Mouse (Mus musculus): ENCODE data around the gene Hsp90ab1. TPM values are rescaled to one million over a fixed set of nuclear protein-coding genes. Genes with fewer than 3 reads are reported as not detected.
A peak's percentile ranks its signal among the peaks of the same experiment; 100 is the strongest.

Gene Hsp90ab1
- total RNA-seq, 1 experiment from 2014 or later, result 1,101 TPM

DNA sequence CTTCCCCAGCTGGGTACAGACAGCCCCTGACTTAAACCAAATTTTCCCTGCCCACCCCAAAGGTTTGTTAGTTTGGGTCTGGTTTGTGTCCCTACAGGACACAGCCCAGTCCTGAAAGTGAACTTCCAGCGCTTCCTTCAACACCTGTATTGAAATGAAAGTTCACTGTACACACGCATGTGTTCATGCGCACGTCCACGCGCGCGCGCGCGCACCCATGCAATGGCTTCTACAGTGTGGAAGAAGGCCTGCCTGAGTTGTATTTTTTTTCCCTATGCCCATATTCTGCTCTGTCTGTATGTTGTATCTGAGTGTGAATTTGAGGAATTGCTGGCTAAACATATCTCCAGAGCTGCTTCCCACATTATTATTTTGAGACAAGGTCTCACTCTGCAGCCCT lies 8.0 kb downstream of the Hsp90ab1 start:
- no peak for ATAC-seq (replicated peaks; ENCODE audit: insufficient number of reproducible peaks, low FRiP score, low TSS enrichment, poor library complexity, severe bottlenecking)

DNA sequence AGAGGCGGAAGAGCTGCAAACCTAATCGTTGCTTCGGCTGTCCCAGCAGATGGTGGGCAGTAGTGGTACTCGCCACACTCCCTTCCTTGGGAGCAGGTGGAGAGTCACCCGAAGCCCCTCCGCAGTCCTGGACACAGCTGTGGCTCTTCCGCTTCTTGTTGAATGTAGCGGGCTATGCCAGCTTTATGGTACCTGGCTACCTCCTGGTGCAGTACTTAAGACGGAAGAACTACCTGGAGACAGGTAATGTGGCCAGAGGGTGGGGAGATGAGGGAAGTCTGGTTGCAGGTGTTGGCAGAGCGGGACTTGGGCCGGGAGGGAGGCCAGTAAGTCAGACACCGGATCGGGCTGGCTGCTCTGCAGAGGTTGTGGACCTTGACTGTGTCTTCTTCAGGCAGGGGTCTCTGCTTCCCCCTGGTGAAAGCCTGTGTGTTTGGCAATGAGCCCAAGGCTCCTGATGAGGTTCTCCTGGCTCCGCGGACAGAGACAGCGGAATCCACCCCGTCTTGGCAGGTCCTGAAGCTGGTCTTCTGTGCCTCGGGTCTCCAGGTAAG lies 8.5 kb downstream of the Hsp90ab1 start:
- ATAC-seq (replicated peaks; ENCODE audit: insufficient number of reproducible peaks, low FRiP score, low TSS enrichment, poor library complexity, severe bottlenecking), result no peak

DNA sequence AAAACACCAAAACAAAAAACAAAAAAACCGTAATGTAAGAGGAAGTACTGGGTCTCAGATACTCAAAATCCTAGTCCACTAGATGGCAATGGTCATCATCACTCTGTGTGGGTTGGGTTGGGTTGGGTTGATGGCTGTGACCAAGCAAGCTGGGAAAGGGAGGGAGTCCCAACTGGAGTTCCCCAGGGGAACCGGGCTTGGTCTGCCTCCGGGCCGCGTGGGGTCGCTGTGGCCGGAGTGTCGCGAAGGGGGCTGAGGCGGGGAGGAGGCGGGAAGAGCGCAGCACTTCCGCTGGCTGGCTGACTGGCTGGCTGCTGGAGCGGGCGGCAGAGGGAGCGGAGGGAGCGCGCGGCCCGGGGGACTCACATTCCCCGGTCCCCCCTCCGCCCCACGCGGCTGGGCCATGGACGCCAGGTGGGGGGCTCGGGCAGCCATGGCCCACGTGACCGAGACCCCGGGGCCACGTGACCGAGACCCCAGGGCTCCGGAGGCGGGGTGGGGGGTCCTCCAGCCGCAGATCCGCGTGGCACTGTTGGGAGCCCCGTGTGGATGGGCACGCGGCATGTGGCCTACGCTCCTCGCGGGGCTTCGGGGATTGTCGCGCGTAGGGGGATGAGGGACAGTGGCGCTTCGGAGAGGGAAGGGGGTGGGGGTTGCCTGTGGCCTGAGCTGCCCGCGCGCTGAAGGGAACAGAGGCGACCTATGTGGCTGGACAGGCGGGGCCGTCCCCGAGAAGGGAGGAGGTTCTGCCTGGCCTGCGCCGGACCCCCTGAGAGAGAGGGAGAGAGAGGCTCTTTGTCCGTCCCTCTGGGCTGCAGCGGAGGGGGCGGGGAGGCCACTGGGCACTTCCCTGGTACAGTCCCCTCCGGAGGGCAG lies 9.2 kb downstream of the Hsp90ab1 start, which contains the start of gene Slc35b2:
Slc35b2 (plus strand) TSS at position 220 of the 876 bp plus-strand sequence.
- ATAC-seq (replicated peaks; ENCODE audit: insufficient number of reproducible peaks, low FRiP score, low TSS enrichment, poor library complexity, severe bottlenecking), result peak; percentile 70

DNA sequence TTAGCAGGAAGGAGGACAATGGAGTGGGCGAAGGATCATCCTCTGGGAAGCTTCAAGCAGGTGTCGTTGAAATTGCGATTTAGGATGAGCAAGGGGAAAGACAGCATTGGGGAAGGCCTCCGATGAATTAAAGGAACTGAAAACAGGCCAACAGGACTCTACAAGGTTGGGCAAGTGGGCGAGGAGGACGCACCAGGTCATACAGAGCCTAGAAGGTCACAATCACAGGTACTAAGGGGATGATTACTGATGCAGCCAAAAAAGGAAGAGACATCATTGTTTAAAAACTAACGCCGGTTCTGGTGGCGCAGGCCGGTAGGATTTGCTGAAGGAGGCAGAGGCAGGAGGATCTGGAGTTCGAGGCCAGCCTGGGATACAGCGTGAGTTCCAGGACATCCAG lies 9.9 kb downstream of the Hsp90ab1 start:
- ATAC-seq (replicated peaks; ENCODE audit: insufficient number of reproducible peaks, low FRiP score, low TSS enrichment, poor library complexity, severe bottlenecking), result peak; percentile 28; the same call in 1 of the 2 replicates

DNA sequence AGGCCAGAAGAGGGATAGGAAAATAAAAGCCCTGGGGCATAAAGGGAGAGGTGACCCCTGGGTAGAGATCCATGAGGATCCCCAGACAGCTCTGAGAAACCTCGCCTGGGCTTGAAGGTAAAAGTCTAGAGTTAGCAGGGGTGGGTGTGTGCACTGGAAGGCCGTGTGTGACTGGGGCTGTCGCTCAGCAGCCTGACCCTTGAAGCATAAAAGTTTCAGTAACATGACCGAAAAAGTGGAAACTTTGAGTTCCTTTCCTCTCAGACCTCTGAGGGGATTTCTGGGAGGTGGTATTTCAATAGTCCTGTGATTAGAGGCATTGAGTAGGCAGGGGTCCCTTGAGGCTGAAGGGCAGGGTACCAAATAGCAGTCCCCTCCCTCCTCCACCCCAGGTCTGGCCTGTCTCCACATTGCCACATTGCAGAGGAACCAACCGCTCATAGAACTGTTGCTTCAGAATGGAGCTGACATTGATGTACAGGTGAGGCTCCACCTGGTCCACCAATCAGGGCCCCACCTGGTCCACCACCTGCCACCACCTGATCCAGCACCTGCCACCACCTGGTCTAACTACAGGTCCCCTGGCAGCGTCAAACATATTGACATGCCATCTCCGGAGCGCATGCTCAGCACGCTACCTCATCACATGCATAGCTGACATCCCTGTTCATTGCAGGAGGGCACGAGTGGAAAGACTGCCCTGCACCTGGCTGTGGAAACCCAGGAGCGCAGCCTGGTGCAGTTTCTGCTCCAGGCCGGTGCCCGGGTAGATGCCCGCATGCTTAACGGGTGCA lies 13.1 kb downstream of the Hsp90ab1 start:
- ATAC-seq (replicated peaks; ENCODE audit: insufficient number of reproducible peaks, low FRiP score, low TSS enrichment, poor library complexity, severe bottlenecking), result no peak

DNA sequence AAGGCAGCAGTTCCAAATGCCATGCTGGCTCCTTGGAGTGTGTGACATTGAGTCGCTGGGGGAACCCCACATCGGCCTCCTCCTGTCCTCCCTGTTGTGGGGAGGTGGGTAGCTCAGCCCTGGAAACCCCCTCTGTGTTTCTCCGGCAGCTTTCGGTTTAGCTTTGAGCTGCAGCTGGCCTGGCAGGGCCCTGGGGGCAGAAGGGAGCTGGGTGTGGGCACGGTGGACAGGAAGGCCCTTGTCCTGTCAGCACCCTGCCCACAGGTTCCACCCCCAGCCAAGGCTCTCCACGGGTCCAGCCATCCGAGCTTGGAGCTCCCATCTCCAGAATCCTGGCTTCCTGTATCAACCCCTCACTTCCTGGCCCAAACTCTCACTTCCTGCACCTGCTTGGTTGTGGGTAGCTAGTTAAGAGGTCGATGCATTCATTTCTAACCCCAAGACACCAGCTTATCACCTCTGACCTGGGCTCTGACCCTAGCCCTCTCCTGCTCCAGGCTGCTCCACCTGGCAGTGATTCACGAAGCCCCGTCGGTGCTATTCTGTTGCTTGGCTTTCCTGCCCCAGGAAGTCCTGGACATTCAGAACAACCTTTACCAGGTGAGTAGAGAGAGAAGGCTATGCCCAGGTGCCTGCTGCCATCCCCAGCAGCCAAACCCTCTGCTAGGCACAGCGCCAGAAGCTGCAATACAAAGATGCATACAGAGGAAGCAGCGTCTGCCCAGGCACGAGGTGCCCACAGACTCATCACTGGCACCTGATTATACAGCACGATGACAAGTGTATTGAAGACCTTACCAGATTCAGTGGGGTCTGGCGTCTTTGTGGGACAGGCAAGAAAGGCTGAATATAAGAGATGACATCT lies 14.8 kb downstream of the Hsp90ab1 start:
- no peak for ATAC-seq (replicated peaks; ENCODE audit: insufficient number of reproducible peaks, low FRiP score, low TSS enrichment, poor library complexity, severe bottlenecking)

DNA sequence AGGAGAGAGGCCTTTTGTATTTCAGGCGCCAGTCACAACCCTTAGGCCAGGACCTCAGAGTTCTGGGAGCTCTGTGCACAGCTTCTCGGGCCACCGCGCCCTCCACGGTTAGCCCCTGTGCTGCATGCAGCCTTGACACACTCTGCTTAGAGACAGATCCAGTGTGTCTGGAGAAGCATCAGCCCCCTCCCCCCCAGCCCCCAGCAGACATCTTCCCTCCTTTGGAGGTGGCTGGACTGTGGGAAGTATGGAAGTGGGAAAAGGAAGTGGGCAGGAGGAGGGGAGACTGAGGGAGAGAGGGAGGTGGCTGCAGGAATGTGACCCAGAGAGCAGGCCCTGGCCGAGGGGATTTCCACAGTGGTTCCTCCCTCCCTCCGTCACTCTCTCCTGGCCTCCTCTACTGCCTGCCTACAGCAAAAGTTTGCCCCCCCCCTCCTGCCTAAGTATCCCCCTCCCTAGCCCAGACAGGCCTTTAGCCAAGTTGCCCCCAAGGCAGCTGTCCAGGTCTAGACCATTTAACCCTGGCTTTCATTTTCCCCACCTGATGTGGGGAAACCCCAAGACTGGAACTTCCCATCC lies 15.7 kb downstream of the Hsp90ab1 start:
- no peak for ATAC-seq (replicated peaks; ENCODE audit: insufficient number of reproducible peaks, low FRiP score, low TSS enrichment, poor library complexity, severe bottlenecking)

DNA sequence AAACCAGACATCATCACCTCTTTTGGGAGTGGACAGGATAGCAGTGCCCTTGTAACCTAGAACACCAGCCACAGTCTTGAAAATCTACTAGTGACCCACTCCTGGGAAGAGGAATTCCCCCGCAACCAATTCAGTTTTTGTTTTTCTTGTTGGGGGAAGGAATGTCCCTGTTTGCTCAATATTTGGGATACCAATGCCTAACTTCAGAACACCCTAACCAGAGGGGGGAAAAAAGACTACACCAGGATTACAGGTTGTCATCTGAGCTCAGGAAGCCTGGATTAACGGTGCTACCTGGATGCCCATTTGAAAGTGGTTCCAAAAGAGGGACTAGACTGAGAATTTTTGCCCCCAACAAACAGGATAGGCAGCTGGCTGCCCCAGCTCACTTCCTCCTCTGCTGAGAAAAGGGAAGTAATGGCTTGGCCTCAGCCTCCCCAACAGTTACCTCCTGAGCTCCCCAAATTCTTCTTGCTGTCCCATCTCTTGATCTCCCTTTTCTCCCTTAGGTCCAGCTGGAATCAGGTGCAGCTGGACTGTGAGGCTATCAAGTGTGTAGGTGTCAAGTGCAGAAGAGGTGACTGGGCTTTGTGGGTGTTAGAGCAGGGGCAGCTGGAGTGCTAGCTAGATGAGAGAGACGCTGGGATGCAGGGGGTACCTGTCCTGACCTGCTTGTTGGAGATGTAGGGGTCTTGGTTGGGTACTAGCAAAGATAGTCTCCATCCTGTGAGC lies 16.4 kb downstream of the Hsp90ab1 start:
- 0 out of 2 replicates have a peak, but pooled peaks have one; percentile 16 for ATAC-seq (replicated peaks; ENCODE audit: insufficient number of reproducible peaks, low FRiP score, low TSS enrichment, poor library complexity, severe bottlenecking)

- ATAC-seq (replicated peaks; ENCODE audit: insufficient number of reproducible peaks, low FRiP score, low TSS enrichment, poor library complexity, severe bottlenecking), result no peak
Observed at GRCm38 (mm10) chr17:45556107-45556489, 17.0 kb downstream of the Hsp90ab1 start.

DNA sequence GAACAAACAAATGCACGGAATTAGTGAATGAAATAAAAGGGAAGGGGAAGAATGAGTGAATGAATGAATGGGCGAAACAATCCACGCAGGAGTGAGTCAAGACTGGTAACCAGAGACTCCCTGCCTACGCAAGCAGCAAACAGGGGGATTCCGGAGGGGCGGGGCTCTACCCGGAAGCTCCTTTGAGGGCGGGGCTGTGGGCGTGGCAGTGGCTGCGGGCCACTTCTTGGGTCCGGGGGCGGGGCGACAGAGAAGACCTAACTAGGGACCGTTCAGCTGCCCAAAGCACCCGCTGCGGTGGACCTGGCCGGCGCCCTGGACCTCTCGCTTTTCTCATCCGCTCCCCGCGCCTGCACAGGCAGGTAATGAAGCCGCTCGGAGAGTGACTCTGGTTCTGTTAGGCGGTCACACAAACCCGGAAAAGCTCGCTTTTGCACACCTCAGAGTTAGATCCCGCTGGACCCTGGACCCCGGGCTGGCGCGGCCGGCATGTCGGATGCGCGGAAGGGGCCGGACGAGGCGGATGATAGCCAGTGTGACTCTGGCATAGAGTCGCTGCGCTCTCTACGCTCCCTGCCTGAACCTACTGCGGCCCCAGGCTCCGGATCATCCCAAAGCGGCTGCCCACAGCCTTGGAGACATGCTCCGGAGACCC lies 17.5 kb downstream of the Hsp90ab1 start, which contains the start of gene Nfkbie:
Nfkbie (plus strand) TSS at position 252 of the 655 bp plus-strand sequence.
- peak; percentile 69 for ATAC-seq (replicated peaks; ENCODE audit: insufficient number of reproducible peaks, low FRiP score, low TSS enrichment, poor library complexity, severe bottlenecking)

DNA sequence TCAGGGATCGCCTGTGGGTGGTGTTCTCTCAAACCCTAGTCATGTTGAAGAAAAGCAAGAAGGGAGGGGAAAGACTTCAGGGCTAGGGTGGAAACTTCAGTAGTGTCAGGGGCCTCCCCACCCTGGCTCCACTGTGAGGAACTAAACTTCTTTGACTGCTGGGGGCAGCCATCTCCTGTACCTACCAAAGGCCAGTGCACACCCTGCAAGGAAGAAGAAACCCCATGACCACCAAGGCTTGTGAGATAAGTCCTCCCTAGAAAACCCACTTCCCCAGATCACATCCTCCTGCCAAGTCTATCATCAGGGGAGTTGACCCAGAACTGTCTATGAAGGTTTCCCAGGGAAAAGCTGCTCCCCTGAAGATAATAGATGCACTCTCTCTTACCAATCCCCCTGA lies 18.7 kb downstream of the Hsp90ab1 start:
- no peak for ATAC-seq (replicated peaks; ENCODE audit: insufficient number of reproducible peaks, low FRiP score, low TSS enrichment, poor library complexity, severe bottlenecking)

- ATAC-seq (replicated peaks; ENCODE audit: insufficient number of reproducible peaks, low FRiP score, low TSS enrichment, poor library complexity, severe bottlenecking), result no peak
Observed at GRCm38 (mm10) chr17:45553065-45553464, 20.0 kb downstream of the Hsp90ab1 start.

- peak; percentile 70 for ATAC-seq (replicated peaks; ENCODE audit: insufficient number of reproducible peaks, low FRiP score, low TSS enrichment, poor library complexity, severe bottlenecking)
Observed at GRCm38 (mm10) chr17:45551816-45552451, 21.1 kb downstream of the Hsp90ab1 start.

DNA sequence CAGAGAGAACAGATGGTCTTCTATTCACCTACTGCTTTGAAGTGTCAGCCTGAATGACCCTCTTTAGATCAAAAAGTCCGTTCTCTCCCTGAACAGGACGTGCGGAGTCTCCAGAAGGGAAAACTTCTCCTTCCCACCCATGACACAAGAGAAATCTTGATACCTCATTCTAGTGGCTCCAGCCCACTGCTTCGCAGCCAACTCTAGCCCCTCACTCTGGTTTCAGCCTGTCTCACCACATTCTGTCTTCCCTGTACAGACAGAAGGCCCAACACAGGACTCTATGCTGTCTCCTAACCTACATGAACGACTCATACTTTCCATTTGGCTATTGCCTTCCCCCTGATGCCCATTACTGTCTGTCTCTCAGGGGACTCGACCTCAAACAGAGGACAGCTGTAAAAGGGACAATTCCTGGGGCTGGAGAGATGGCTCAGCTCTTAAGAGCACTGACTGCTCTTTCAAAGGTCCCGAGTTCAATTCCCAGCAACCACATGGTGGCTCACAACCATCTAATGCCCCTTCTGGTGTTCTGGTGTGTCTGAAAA lies 21.7 kb downstream of the Hsp90ab1 start:
- ATAC-seq (replicated peaks; ENCODE audit: insufficient number of reproducible peaks, low FRiP score, low TSS enrichment, poor library complexity, severe bottlenecking), result no peak

DNA sequence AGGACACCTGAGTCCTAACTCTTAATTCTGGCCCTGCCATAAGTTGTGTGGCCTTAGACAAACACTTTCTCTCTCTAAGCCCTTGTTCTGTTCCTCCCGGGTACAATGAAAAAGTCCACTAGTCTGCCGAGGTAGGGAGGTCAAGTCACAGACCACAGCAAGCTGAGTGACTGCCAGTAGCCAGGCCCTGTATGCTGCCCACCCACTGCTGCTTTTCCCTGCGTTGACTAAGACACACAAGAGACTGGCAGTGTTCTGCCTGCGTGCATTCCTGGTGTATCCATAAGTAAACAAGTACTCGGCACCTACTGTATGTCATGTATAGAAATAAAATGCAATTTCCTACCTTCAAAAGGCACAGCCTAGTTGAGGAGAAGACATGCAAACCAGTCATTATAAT lies 22.8 kb downstream of the Hsp90ab1 start:
- no peak for ATAC-seq (replicated peaks; ENCODE audit: insufficient number of reproducible peaks, low FRiP score, low TSS enrichment, poor library complexity, severe bottlenecking)

DNA sequence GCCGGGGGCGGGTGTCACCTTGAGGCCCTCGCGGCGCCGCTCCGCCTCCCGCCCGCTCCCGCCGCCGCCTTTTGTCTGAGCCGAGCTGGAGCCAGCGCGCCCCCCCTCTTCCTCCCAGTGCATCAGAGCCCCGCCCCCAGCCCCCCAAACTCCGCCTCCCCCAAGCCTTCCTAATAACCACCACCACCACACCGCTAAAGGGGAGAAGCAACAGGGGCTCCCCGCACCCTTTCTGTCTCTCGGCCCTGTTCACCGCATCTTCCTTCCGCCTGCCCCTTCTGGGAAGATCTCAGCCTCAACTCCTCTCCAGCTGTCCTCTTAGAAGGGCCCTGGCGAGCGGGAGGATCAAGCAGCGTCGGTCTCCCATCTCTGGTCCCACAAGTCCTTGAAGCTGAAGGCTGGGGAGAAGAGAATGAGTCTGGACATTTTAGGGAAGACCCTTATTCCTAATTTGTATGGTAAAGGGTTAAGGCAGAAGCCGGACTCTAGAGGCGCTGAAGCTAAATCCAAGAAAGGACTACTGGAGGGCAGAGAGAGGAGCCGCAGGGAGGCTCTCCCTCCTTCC lies 23.4 kb downstream of the Hsp90ab1 start, which contains the start of gene Tmem151b:
Tmem151b (minus strand) TSS at position 61 of the 565 bp plus-strand sequence.
- ATAC-seq (replicated peaks; ENCODE audit: insufficient number of reproducible peaks, low FRiP score, low TSS enrichment, poor library complexity, severe bottlenecking), result no peak
